Mouse (Mus musculus) left cerebral cortex, postnatal 4 days (tissue): ENCODE measurements at regions not wholly inside any gene's neighbourhood (a gene's known extent, or its start where the extent isn't known, plus 50 kb on each side); places are given as distances from the start of the nearest gene placed in this dataset.

Experiments used
- DNase-seq: peaks from one replicate; pipeline ENCODE4 v3.0.0-alpha.2; 2022
- intact Hi-C: fragments of 180-260 bp; cut with DNase I; formaldehyde crosslinking; loops from one replicate; pipeline ENCODE4 v1.15.1; 2025

- no peak for DNase-seq
- intact Hi-C loops: no loop called here
These were observed 132.7 kb downstream of the Otoa start for GRCm38 (mm10) chr7:121214181-121214580.

GRCm38 (mm10) chr7:121215032-121215431 is 133.6 kb downstream of the Otoa start:
- DNase-seq: peak; percentile 23
- intact Hi-C loops: no loop called here

GRCm38 (mm10) chr7:121215735-121216134 is 134.3 kb downstream of the Otoa start:
- no peak for DNase-seq
- intact Hi-C loops: no loop called here

- no peak for DNase-seq
- intact Hi-C loops: no loop called here
These were observed 136.6 kb downstream of the Otoa start for GRCm38 (mm10) chr7:121218031-121218430.

- intact Hi-C loops: no loop called here
- no peak for DNase-seq
These were observed 139.7 kb downstream of the Otoa start for GRCm38 (mm10) chr7:121221158-121221557.

GRCm38 (mm10) chr7:121231881-121232280 is 150.4 kb downstream of the Otoa start:
- intact Hi-C loops: no loop called here
- DNase-seq: no peak

- intact Hi-C loops: no loop called here
- no peak for DNase-seq
These were observed 153.4 kb downstream of the Otoa start for GRCm38 (mm10) chr7:121234831-121235230.

- no peak for DNase-seq
- intact Hi-C loops: no loop called here
These were observed 151.9 kb upstream of the Hs3st2 start for GRCm38 (mm10) chr7:121239731-121240130.

- DNase-seq: no peak
- intact Hi-C loops: no loop called here
These were observed 143.8 kb upstream of the Hs3st2 start for GRCm38 (mm10) chr7:121247845-121248244.

GRCm38 (mm10) chr7:121257466-121257865 is 134.2 kb upstream of the Hs3st2 start:
- intact Hi-C loops: no loop called here
- DNase-seq: no peak

GRCm38 (mm10) chr7:121258826-121259496 is 132.7 kb upstream of the Hs3st2 start:
- intact Hi-C loops: no loop called here
- peak; percentile 27 for DNase-seq

- DNase-seq: no peak
- intact Hi-C loops: no loop called here
These were observed 132.1 kb upstream of the Hs3st2 start for GRCm38 (mm10) chr7:121259497-121260009.

GRCm38 (mm10) chr7:121269358-121269757 is 122.3 kb upstream of the Hs3st2 start:
- intact Hi-C loops: no loop called here
- DNase-seq: no peak

GRCm38 (mm10) chr7:121280597-121280996 is 111.1 kb upstream of the Hs3st2 start:
- intact Hi-C loops: no loop called here
- no peak for DNase-seq

GRCm38 (mm10) chr7:121282154-121282553 is 109.5 kb upstream of the Hs3st2 start:
- intact Hi-C loops: no loop called here
- no peak for DNase-seq

- intact Hi-C loops: no loop called here
- DNase-seq: no peak
These were observed 101.9 kb upstream of the Hs3st2 start for GRCm38 (mm10) chr7:121289737-121290136.

- intact Hi-C loops: no loop called here
- DNase-seq: no peak
These were observed 95.4 kb upstream of the Hs3st2 start for GRCm38 (mm10) chr7:121296151-121296695.

GRCm38 (mm10) chr7:121312961-121313587 is 78.6 kb upstream of the Hs3st2 start:
- intact Hi-C loops: no loop called here
- DNase-seq: no peak

GRCm38 (mm10) chr7:121314521-121314920 is 77.1 kb upstream of the Hs3st2 start:
- DNase-seq: no peak
- intact Hi-C loops: no loop called here

GRCm38 (mm10) chr7:121329274-121329673 is 62.4 kb upstream of the Hs3st2 start:
- DNase-seq: no peak
- intact Hi-C loops: no loop called here

GRCm38 (mm10) chr7:121332532-121332931 is 59.1 kb upstream of the Hs3st2 start:
- intact Hi-C loops: no loop called here
- no peak for DNase-seq
